Mouse (Mus musculus): ENCODE measurements around the gene Rassf6. TPM values are rescaled to one million over a fixed set of nuclear protein-coding genes. Genes with fewer than 3 reads are reported as not detected.

Gene Rassf6
- polyA plus RNA-seq, 1 experiment from 2014 or later = 3.8 TPM

DNA sequence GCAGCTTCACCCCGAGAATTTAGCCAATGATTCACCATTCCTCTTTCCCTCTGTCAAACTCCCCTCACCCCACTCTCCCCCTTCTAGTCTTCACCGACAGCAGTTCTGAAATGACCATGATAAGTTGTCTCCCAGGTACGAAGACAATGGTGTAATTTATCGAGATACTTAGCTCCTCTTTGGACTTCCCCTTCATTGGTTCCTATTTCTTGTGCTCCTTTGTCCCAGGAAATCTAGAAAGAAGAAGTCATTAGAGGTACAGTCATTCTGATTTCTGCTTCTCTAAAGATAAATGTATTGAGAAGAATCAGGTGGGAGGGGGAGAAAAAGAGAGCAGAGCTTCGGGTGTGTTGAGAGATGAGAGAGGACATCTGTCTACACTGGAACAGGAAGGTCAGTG, 14.3 kb upstream of the Rassf6 start:
- ATAC-seq (ENCODE audit: low read depth) (no peak), DNase-seq (no peak)
- H3K9me3 ChIP-seq (replicated peaks) = no peaks in the 10 kb centered on the region
- H3K4me3 ChIP-seq (replicated peaks) = no peak overlapping the region
- H3K36me3 ChIP-seq = no peaks in the 10 kb centered on the region
- 32% methylated on average over 5 of the region's 5 CpGs for WGBS (ENCODE audit: insufficient replicate concordance)
- H3K9ac ChIP-seq = no peak overlapping the region
- H3K4me2 ChIP-seq = no peak overlapping the region
- no peaks in the 10 kb centered on the region for H3K27me3 ChIP-seq
- no peaks in the 10 kb centered on the region for H3K4me1 ChIP-seq (replicated peaks)
- no peak overlapping the region for H3K27ac ChIP-seq

DNA sequence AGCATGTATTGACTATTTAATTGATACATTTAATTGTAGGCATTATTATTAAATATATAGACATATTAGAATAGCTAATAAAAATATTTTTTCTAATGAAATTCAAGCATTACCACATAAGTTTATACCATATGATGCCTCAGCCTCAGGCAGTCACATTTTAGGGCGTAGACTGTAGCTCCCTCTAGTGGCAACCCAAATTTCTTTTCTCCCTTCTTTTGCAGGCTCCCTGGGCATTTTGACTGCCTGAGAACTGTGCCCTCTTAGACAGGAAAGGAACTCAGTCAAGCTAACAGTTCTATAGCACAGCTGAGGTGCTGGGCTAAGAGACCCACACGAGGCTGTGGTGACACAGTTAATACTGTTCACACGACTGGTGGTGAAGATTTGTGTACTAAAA, 12.3 kb upstream of the Rassf6 start:
- ATAC-seq (ENCODE audit: low read depth) = no peak
- H3K36me3 ChIP-seq = no peaks in the 10 kb centered on the region
- H3K27ac ChIP-seq = no peak overlapping the region
- no peaks in the 10 kb centered on the region for H3K4me1 ChIP-seq (replicated peaks)
- DNase-seq = peak; percentile 7
- no peak overlapping the region for H3K9ac ChIP-seq
- H3K4me2 ChIP-seq = no peak overlapping the region
- H3K9me3 ChIP-seq (replicated peaks) = no peaks in the 10 kb centered on the region
- no peaks in the 10 kb centered on the region for H3K27me3 ChIP-seq
- 2% methylated on average over 3 of the region's 3 CpGs for WGBS (ENCODE audit: insufficient replicate concordance)
- H3K4me3 ChIP-seq (replicated peaks) = no peak overlapping the region

DNA sequence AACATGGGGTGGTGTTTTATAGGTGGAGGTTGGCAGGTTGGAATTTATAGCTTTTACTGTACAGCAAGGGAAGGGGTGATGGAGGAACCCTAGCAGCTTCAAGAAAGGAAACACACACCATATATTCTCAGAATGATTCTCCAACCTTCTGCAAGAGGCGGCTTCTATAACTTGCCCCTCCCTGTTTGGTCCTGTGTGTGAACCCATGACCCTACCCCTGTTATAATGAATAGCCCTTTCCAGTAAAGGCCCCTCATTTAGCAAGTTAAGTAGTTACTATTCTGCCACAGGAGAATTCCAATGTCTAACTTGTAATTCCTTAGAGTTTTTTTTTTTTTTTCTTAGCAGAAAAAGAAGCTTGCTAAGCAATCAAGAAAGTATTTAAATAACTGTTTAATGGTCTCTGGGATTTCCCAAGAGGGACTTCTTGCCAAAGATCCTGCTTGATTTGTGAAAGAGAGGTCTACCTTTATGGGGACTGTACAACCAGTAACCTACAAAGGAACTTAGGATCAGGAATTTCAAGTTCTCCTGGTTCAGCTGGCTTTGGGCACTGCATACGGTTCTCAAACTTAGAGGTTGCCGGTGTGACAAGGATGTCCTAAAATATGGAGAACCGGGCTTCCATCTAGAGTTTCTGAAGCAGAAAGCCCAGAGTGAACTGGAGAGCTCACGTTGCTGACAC, 10.2 kb upstream of the Rassf6 start:
- no peaks in the 10 kb centered on the region for H3K36me3 ChIP-seq
- no peaks in the 10 kb centered on the region for H3K9me3 ChIP-seq (replicated peaks)
- no peak overlapping the region for H3K4me3 ChIP-seq (replicated peaks)
- no peak overlapping the region for H3K9ac ChIP-seq
- DNase-seq (no peak), ATAC-seq (ENCODE audit: low read depth) (no peak)
- H3K4me2 ChIP-seq = no peak overlapping the region
- WGBS (ENCODE audit: insufficient replicate concordance) = 67% methylated on average over 5 of the region's 5 CpGs
- no peak overlapping the region for H3K27ac ChIP-seq
- no peaks in the 10 kb centered on the region for H3K4me1 ChIP-seq (replicated peaks)
- H3K27me3 ChIP-seq = no peaks in the 10 kb centered on the region

DNA sequence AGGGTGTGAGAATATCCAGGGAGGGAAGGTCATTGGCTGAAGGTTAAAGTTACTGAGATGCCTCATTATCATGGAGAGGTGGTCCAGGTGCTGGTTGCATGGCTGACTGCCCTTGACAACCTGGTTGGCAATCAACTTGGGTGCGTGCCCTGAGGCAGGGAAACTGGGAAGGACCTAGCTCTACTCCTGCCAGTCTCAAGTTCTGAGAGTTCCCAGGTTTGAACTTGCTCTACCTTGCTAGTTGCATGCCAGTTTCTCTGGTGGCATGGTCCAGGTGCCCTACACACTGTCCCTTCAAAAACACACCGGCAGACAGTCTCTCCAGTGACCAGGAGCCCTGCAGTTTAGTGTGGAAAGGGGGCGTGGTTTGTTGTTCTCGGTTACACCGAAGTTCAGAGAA, 7.0 kb upstream of the Rassf6 start:
- H3K36me3 ChIP-seq = no peaks in the 10 kb centered on the region
- no peak overlapping the region for H3K4me2 ChIP-seq
- no peak overlapping the region for H3K4me3 ChIP-seq (replicated peaks)
- no peak overlapping the region for H3K27ac ChIP-seq
- no peak overlapping the region for H3K9ac ChIP-seq
- DNase-seq = no peak
- no peaks in the 10 kb centered on the region for H3K9me3 ChIP-seq (replicated peaks)
- ATAC-seq (ENCODE audit: low read depth) = no peak
- 71% methylated on average over 5 of the region's 5 CpGs for WGBS (ENCODE audit: insufficient replicate concordance)
- H3K4me1 ChIP-seq (replicated peaks) = no peaks in the 10 kb centered on the region
- no peaks in the 10 kb centered on the region for H3K27me3 ChIP-seq

DNA sequence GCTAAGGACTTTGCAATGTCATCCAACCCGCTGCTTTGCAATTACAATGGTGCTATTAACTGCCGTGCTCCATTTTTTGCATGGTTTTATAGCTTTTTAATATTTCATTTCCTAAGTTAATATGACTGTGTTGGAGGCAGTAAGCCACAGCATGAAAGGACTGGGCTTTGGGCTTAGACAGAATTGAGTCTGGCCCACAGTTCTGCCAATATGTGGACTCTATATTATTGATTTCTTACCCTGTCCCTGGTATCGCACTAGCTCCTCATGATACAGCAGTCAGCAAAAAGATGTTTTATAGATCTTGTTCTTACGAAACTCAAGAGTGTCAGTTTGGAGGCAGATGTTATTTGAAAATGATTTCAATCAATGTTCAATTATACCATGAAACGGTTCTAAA, 5.9 kb upstream of the Rassf6 start:
- no peaks in the 10 kb centered on the region for H3K4me1 ChIP-seq (replicated peaks)
- no peak overlapping the region for H3K4me3 ChIP-seq (replicated peaks)
- ATAC-seq (ENCODE audit: low read depth) = no peak
- DNase-seq = no peak
- no peaks in the 10 kb centered on the region for H3K27me3 ChIP-seq
- H3K9me3 ChIP-seq (replicated peaks) = no peaks in the 10 kb centered on the region
- no peak overlapping the region for H3K27ac ChIP-seq
- H3K4me2 ChIP-seq = no peak overlapping the region
- H3K36me3 ChIP-seq = no peaks in the 10 kb centered on the region
- no peak overlapping the region for H3K9ac ChIP-seq
- WGBS (ENCODE audit: insufficient replicate concordance) = 67% methylated on average over 5 of the region's 5 CpGs

DNA sequence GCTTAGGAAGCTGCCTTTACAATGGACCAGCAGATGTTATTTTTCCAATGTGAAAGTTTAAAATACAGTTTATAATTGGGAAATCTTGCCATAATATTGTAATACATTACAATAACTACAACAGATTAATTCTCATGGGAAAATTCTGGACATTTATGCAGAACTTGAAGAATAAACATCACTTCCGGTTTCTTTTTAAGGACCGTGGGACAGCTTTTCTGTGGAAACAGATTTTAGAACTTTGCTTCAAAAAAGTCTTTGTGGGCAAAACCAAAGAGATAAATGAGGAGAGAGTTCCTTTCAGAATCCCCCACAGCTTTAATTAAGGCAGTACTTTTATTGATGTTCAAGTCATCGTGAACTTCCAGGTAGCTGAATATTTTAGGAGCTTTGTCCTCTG, 5.1 kb upstream of the Rassf6 start:
- DNase-seq (no peak), ATAC-seq (ENCODE audit: low read depth) (no peak)
- peaks cover 1% of the 10 kb centered on the region for H3K4me1 ChIP-seq (replicated peaks)
- no peaks in the 10 kb centered on the region for H3K36me3 ChIP-seq
- H3K27ac ChIP-seq = no peak overlapping the region
- H3K4me3 ChIP-seq (replicated peaks) = no peak overlapping the region
- H3K9me3 ChIP-seq (replicated peaks) = no peaks in the 10 kb centered on the region
- no peak overlapping the region for H3K9ac ChIP-seq
- WGBS (ENCODE audit: insufficient replicate concordance) = 65% methylated on average over 3 of the region's 3 CpGs
- no peak overlapping the region for H3K4me2 ChIP-seq
- no peaks in the 10 kb centered on the region for H3K27me3 ChIP-seq

DNA sequence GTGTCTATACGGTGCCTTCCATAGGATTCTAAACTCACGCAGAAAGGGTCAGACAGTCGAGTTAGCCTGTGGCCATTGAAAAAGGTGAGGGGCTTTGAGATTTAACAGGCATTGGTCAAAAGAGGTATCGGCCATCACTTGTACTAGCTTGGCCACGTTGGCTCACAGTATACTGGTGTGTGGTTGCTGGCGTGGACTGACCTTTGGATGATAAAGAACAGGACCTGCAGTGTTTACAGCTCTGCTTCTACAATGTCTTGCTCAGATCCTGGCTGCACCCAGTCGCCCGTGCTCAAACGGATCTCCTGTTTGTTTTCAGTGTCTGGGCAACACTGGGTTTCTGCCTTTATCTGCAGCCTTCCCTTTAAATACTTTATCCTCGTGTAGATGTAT, 757 bp upstream of the Rassf6 start:
- ATAC-seq (ENCODE audit: low read depth) (peak; percentile 56; the same call in 1 of the 2 replicates), DNase-seq (no peak)
- H3K4me3 ChIP-seq (replicated peaks) = no peak overlapping the region
- H3K27me3 ChIP-seq = no peaks in the 10 kb centered on the region
- H3K4me2 ChIP-seq = peak overlapping the region; percentile 63
- no peaks in the 10 kb centered on the region for H3K36me3 ChIP-seq
- peak overlapping the region; percentile 47 for H3K27ac ChIP-seq
- no peak overlapping the region for H3K9ac ChIP-seq
- H3K4me1 ChIP-seq (replicated peaks) = peaks cover 5% of the 10 kb centered on the region
- no peaks in the 10 kb centered on the region for H3K9me3 ChIP-seq (replicated peaks)
- WGBS (ENCODE audit: insufficient replicate concordance) = 59% methylated on average over 10 of the region's 10 CpGs

DNA sequence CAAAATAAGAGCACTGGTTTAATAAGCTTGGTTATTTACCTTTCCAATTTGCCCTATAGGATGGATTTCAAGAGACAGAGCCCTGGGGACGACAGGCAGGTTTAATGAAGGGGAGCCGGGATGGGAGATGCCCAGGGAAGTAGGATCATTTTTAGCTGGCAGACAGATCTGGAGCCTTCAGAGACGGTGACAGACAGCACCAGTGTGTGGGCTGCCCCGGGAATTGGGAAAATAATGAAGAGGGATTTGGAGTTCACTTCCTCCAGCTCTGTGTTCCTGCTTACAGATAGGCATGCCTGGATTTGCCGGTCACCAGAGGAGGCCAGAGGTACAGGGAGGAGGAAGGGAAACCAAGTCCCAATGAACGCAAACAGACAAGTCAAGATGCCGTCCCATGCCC, 5.6 kb downstream of the Rassf6 start:
- H3K4me2 ChIP-seq = no peak overlapping the region
- H3K9me3 ChIP-seq (replicated peaks) = no peaks in the 10 kb centered on the region
- ATAC-seq (ENCODE audit: low read depth) = no peak
- H3K27ac ChIP-seq = no peak overlapping the region
- 65% methylated on average over 7 of the region's 7 CpGs for WGBS (ENCODE audit: insufficient replicate concordance)
- DNase-seq = no peak
- H3K4me1 ChIP-seq (replicated peaks) = no peaks in the 10 kb centered on the region
- no peaks in the 10 kb centered on the region for H3K36me3 ChIP-seq
- H3K9ac ChIP-seq = no peak overlapping the region
- no peaks in the 10 kb centered on the region for H3K27me3 ChIP-seq
- H3K4me3 ChIP-seq (replicated peaks) = no peak overlapping the region

DNA sequence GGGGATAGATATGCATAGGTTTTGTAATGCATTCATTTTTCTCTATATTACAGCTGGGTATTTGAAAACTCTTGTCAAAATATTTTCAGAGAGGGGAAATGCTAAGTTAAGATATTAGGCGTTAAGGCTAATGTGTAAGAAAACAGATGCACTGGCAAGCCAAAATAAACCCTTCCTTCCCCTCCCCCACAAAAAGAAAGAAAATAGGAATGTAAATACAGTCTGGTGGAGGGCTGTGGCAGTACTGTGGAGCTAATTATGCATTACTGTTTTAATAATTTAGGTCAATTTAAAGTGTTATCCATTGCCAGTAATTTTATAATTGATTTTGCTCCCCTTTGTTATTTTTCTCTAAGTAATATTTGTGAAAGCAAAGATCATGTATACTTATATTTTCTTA, 11.9 kb downstream of the Rassf6 start:
- 53% methylated on average over 1 of the region's 1 CpGs for WGBS (ENCODE audit: insufficient replicate concordance)
- Histone ChIP-seq H3K4me1 (replicated peaks) (no peaks in the 10 kb centered on the region), H3K9ac (no peak overlapping the region), H3K4me2 (no peak overlapping the region), H3K27me3 (no peaks in the 10 kb centered on the region), H3K9me3 (replicated peaks) (no peaks in the 10 kb centered on the region), H3K27ac (no peak overlapping the region), H3K4me3 (replicated peaks) (no peak overlapping the region), H3K36me3 (no peaks in the 10 kb centered on the region)
- ATAC-seq (ENCODE audit: low read depth) (no peak), DNase-seq (no peak)

DNA sequence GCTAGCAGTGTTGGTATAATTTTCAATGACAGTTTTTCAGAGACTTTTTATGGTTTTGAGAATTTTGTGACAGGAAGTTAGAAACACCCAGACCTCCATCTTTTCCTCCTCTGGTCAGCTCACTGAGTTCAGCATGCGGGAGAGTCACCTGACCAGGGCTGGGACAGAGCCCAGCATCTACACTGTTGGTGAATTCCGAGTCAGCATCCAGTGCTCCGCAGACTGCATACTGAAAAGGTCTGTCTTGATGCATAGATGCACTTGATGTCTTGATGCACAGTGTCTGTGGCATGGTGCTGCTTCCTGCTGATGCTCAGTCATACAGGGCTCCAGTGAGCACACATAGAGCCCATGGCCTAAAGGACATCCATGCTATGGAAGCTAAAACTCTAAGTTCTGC, 12.4 kb downstream of the Rassf6 start:
- no peaks in the 10 kb centered on the region for H3K4me1 ChIP-seq (replicated peaks)
- WGBS (ENCODE audit: insufficient replicate concordance) = 81% methylated on average over 3 of the region's 3 CpGs
- H3K9ac ChIP-seq = no peak overlapping the region
- H3K27ac ChIP-seq = no peak overlapping the region
- H3K27me3 ChIP-seq = no peaks in the 10 kb centered on the region
- no peak overlapping the region for H3K4me3 ChIP-seq (replicated peaks)
- ATAC-seq (ENCODE audit: low read depth) (no peak), DNase-seq (no peak)
- no peaks in the 10 kb centered on the region for H3K9me3 ChIP-seq (replicated peaks)
- H3K4me2 ChIP-seq = no peak overlapping the region
- no peaks in the 10 kb centered on the region for H3K36me3 ChIP-seq

DNA sequence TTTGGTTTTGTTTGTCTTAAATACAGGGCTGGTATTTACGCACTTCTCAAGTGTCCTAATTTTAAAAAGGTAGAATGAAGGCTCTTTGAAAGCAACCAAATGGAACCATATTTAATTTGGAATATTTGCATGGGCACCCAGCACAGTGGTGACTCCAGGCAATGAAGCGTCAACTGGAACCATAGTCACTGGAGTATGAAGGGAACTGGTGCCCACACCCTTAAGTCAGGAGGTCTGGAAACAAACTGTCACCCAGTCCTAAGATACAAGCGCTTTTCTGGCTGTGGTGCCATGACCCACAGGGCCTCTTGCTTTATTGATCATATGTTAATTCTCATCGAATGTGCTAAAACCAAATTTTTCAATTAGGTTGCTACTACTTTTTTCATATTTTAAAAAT, 13.0 kb downstream of the Rassf6 start:
- Histone ChIP-seq H3K4me3 (replicated peaks) (no peak overlapping the region), H3K27ac (no peak overlapping the region), H3K4me2 (no peak overlapping the region), H3K9ac (no peak overlapping the region), H3K36me3 (no peaks in the 10 kb centered on the region), H3K27me3 (no peaks in the 10 kb centered on the region), H3K4me1 (replicated peaks) (no peaks in the 10 kb centered on the region), H3K9me3 (replicated peaks) (no peaks in the 10 kb centered on the region)
- DNase-seq = no peak
- 71% methylated on average over 4 of the region's 4 CpGs for WGBS (ENCODE audit: insufficient replicate concordance)
- ATAC-seq (ENCODE audit: low read depth) = no peak

DNA sequence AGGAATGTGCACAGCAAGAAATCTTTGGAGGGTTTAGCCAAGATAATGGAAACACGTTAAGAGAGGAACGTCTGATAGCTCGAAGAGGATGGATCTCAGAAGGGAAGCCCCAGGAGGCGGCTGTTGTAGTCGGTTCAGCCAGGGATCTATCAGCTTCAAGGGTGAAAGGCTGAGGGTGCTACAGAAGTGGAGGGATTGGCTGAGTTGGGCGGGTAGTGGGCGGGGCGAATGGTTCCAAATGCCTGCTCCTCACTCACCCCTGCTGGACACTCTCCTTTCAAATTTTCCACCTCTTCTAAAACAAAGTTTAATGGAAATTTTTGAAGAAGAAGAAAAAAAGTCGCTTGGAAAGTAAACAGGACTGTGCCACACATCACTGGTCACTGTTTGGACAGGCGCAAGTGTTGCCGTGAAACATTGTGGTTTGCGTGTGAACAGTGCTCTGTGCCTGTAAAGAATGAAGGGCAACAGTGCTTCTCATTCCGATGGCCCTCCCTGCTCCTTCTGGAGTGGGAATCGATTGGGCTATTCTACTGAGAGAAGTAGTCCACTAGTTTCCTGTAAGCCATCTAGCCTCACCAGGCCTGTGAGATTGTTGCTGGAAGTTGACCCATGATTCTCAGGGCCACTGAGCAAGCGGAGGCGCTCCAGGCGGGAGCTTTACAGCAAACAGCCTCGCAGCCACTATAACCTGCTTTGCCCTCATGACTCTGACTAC, 15.6 kb downstream of the Rassf6 start:
- H3K4me3 ChIP-seq (replicated peaks) = no peak overlapping the region
- no peaks in the 10 kb centered on the region for H3K36me3 ChIP-seq
- 66% methylated on average over 18 of the region's 18 CpGs for WGBS (ENCODE audit: insufficient replicate concordance)
- H3K4me2 ChIP-seq = no peak overlapping the region
- no peaks in the 10 kb centered on the region for H3K9me3 ChIP-seq (replicated peaks)
- ATAC-seq (ENCODE audit: low read depth) (no peak), DNase-seq (no peak)
- no peaks in the 10 kb centered on the region for H3K4me1 ChIP-seq (replicated peaks)
- H3K9ac ChIP-seq = no peak overlapping the region
- H3K27ac ChIP-seq = no peak overlapping the region
- H3K27me3 ChIP-seq = no peaks in the 10 kb centered on the region

All from liver, embryonic 13.5 days (tissue).